Mouse (Mus musculus): ENCODE measurements at regions not wholly inside any gene's neighbourhood (a gene's known extent, or its start where the extent isn't known, plus 50 kb on each side); places are given as distances from the start of the nearest gene placed in this dataset.

- DNase-seq (ENCODE audit: low spot score), result no peak
Observed at GRCm38 (mm10) chr14:108334879-108335278, 579.1 kb downstream of the Slitrk1 start.

GRCm38 (mm10) chr14:108326425-108326824 is 587.5 kb downstream of the Slitrk1 start:
- DNase-seq (ENCODE audit: low spot score), result no peak

GRCm38 (mm10) chr14:108323364-108324037 is 590.5 kb downstream of the Slitrk1 start:
- no peak for DNase-seq (ENCODE audit: low spot score)

GRCm38 (mm10) chr14:108307627-108308026 is 606.3 kb downstream of the Slitrk1 start:
- DNase-seq (ENCODE audit: low spot score), result no peak

- DNase-seq (ENCODE audit: low spot score), result no peak
Observed at GRCm38 (mm10) chr14:108279630-108280029, 634.3 kb downstream of the Slitrk1 start.

GRCm38 (mm10) chr14:108261083-108261482 is 652.9 kb downstream of the Slitrk1 start:
- no peak for DNase-seq (ENCODE audit: low spot score)

- peak; percentile 68 for DNase-seq (ENCODE audit: low spot score)
Observed at GRCm38 (mm10) chr14:108247365-108247764, 666.6 kb downstream of the Slitrk1 start.

- DNase-seq (ENCODE audit: low spot score), result no peak
Observed at GRCm38 (mm10) chr14:108225483-108226124, 688.4 kb downstream of the Slitrk1 start.

- no peak for DNase-seq (ENCODE audit: low spot score)
Observed at GRCm38 (mm10) chr14:108209246-108209645, 704.7 kb downstream of the Slitrk1 start.

- no peak for DNase-seq (ENCODE audit: low spot score)
Observed at GRCm38 (mm10) chr14:108199133-108199532, 714.8 kb downstream of the Slitrk1 start.

- no peak for DNase-seq (ENCODE audit: low spot score)
Observed at GRCm38 (mm10) chr14:108180920-108181319, 733.0 kb downstream of the Slitrk1 start.

GRCm38 (mm10) chr14:108175275-108175860 is 738.6 kb downstream of the Slitrk1 start:
- no peak for DNase-seq (ENCODE audit: low spot score)

GRCm38 (mm10) chr14:108152981-108153380 is 761.0 kb downstream of the Slitrk1 start:
- no peak for DNase-seq (ENCODE audit: low spot score)

- no peak for DNase-seq (ENCODE audit: low spot score)
Observed at GRCm38 (mm10) chr14:108123147-108123546, 790.8 kb downstream of the Slitrk1 start.

GRCm38 (mm10) chr14:108105009-108105408 is 808.9 kb downstream of the Slitrk1 start:
- no peak for DNase-seq (ENCODE audit: low spot score)

GRCm38 (mm10) chr14:108090965-108091364 is 823.0 kb downstream of the Slitrk1 start:
- DNase-seq (ENCODE audit: low spot score), result no peak

GRCm38 (mm10) chr14:108049997-108050396 is 864.0 kb downstream of the Slitrk1 start:
- DNase-seq (ENCODE audit: low spot score), result no peak

- DNase-seq (ENCODE audit: low spot score), result no peak
Observed at GRCm38 (mm10) chr14:108035959-108036358, 878.0 kb downstream of the Slitrk1 start.

- no peak for DNase-seq (ENCODE audit: low spot score)
Observed at GRCm38 (mm10) chr14:108034162-108034561, 879.8 kb downstream of the Slitrk1 start.

- DNase-seq (ENCODE audit: low spot score), result no peak
Observed at GRCm38 (mm10) chr14:108022551-108022950, 891.4 kb downstream of the Slitrk1 start.

- DNase-seq (ENCODE audit: low spot score), result no peak
Observed at GRCm38 (mm10) chr14:108022066-108022465, 891.9 kb downstream of the Slitrk1 start.

- DNase-seq (ENCODE audit: low spot score), result no peak
Observed at GRCm38 (mm10) chr14:108021331-108021730, 892.6 kb downstream of the Slitrk1 start.

- DNase-seq (ENCODE audit: low spot score), result no peak
Observed at GRCm38 (mm10) chr14:107987752-107988285, 926.1 kb downstream of the Slitrk1 start.

Measured in left cerebral cortex, adult 11 months (tissue).